Mouse (Mus musculus): Measurements from ENCODE around the gene Ccrl2. TPM values are rescaled to one million over a fixed set of nuclear protein-coding genes. Genes with fewer than 3 reads are reported as not detected.

Gene Ccrl2
- total RNA-seq (2014; rRNA removed) (0.19 and 0.77 TPM in 2 replicates), polyA plus RNA-seq (2015; fragmentation: Nextera tagmentation; extraction: Ambion mirVana) (0.99 and 1.3 TPM in 2 replicates)

DNA sequence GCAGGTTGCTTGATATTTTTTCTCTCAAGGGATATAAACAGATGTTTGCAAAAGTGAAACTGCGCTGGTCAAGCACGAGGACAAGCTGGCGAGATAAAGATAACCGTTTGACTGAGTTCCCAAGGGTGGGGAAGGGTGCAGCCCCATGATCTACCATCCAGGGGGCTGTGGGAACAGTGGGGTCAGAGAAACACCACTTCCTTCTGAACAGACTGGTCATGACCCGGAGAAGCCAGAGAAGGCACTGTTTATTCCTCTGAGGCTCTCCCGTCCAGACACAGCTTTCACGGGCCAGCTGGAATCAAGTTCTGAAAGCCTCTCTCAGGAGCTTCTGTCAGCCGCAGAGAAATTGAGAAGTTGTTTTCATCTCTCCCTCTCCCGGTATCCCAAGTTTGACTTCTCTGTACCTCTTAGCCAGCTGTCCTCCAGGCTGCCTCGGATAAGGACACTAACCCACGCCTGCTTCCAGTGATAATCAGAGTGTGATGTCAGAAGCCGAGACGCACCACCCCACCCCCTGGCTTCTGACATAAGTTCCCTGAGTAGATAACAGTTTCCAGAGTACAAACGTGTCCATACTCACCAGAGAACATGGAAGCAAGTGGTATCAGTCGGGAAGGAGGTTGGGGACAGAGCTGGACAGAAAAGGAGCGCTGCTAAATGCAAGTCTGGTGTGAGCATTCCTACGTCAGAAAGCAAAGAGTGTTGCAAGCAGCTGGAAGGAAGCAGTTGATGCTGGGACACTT is at the start of gene Ccrl2:
TSS of gene Ccrl2 (minus strand) at position 722 of the 746 bp plus-strand sequence.
- Histone ChIP-seq H3K27ac (ENCODE audit: low read depth, low read length) (no peak within 1 kb of the TSS), H3K4me3 (ENCODE audit: low read depth, low read length) (0 out of 2 replicates have a peak within 1 kb of the TSS, but pooled peaks have one; percentile 9), H3K9me3 (ENCODE audit: low read length) (no peaks in the 10 kb centered on the region), H3K4me2 (ENCODE audit: low read depth) (peak within 1 kb of the TSS; percentile 24), H3K36me3 (ENCODE audit: insufficient read depth) (no peaks in the 10 kb centered on the region), H3K9ac (no peak within 1 kb of the TSS), H3K4me1 (ENCODE audit: insufficient read depth) (no peaks in the 10 kb centered on the region), H3K27me3 (ENCODE audit: insufficient read depth, low read length) (no peaks in the 10 kb centered on the region)
- WGBS, result 60% methylated on average over 17 of the region's 17 CpGs
- no peak for TF ChIP-seq CTCF (IDR thresholded peaks at IDR 0.05; ENCODE audit: low read depth)
- ATAC-seq (no peak), DNase-seq (no peak)

- H3K27ac ChIP-seq (ENCODE audit: low read depth, low read length), result no peak overlapping the region
- DNase-seq (no peak), ATAC-seq (no peak)
- H3K9ac ChIP-seq, result no peak overlapping the region
- H3K36me3 ChIP-seq (ENCODE audit: insufficient read depth), result no peaks in the 10 kb centered on the region
- no peak overlapping the region for H3K4me3 ChIP-seq (ENCODE audit: low read depth, low read length)
- WGBS, result 88% methylated on average over 5 of the region's 5 CpGs
- no peak overlapping the region for H3K4me2 ChIP-seq (ENCODE audit: low read depth)
- no peak for TF ChIP-seq CTCF (IDR thresholded peaks at IDR 0.05; ENCODE audit: low read depth)
- no peaks in the 10 kb centered on the region for H3K9me3 ChIP-seq (ENCODE audit: low read length)
- no peaks in the 10 kb centered on the region for H3K27me3 ChIP-seq (ENCODE audit: insufficient read depth, low read length)
- no peaks in the 10 kb centered on the region for H3K4me1 ChIP-seq (ENCODE audit: insufficient read depth)
Observed at GRCm38 (mm10) chr9:111103893-111104292, 46.6 kb upstream of the Ccrl2 start.

GRCm38 (mm10) chr9:111103293-111103692 is 46.0 kb upstream of the Ccrl2 start:
- H3K4me2 ChIP-seq (ENCODE audit: low read depth), result no peak overlapping the region
- no peak overlapping the region for H3K9ac ChIP-seq
- no peak overlapping the region for H3K4me3 ChIP-seq (ENCODE audit: low read depth, low read length)
- no peak overlapping the region for H3K27ac ChIP-seq (ENCODE audit: low read depth, low read length)
- H3K36me3 ChIP-seq (ENCODE audit: insufficient read depth), result no peaks in the 10 kb centered on the region
- H3K27me3 ChIP-seq (ENCODE audit: insufficient read depth, low read length), result no peaks in the 10 kb centered on the region
- no peaks in the 10 kb centered on the region for H3K9me3 ChIP-seq (ENCODE audit: low read length)
- ATAC-seq (no peak), DNase-seq (no peak)
- WGBS, result 88% methylated on average over 5 of the region's 5 CpGs
- H3K4me1 ChIP-seq (ENCODE audit: insufficient read depth), result no peaks in the 10 kb centered on the region
- no peak for TF ChIP-seq CTCF (IDR thresholded peaks at IDR 0.05; ENCODE audit: low read depth)

- ATAC-seq, result no peak
- no peaks in the 10 kb centered on the region for H3K27me3 ChIP-seq (ENCODE audit: insufficient read depth, low read length)
- no peaks in the 10 kb centered on the region for H3K36me3 ChIP-seq (ENCODE audit: insufficient read depth)
- no peak overlapping the region for H3K27ac ChIP-seq (ENCODE audit: low read depth, low read length)
- no peaks in the 10 kb centered on the region for H3K9me3 ChIP-seq (ENCODE audit: low read length)
- WGBS, result 85% methylated on average over 3 of the region's 3 CpGs
- no peak overlapping the region for H3K4me2 ChIP-seq (ENCODE audit: low read depth)
- no peaks in the 10 kb centered on the region for H3K4me1 ChIP-seq (ENCODE audit: insufficient read depth)
- no peak overlapping the region for H3K9ac ChIP-seq
- no peak for TF ChIP-seq CTCF (IDR thresholded peaks at IDR 0.05; ENCODE audit: low read depth)
- DNase-seq, result no peak
- no peak overlapping the region for H3K4me3 ChIP-seq (ENCODE audit: low read depth, low read length)
Observed at GRCm38 (mm10) chr9:111100406-111100805, 43.1 kb upstream of the Ccrl2 start.

GRCm38 (mm10) chr9:111097543-111097942 is 40.2 kb upstream of the Ccrl2 start:
- Histone ChIP-seq H3K4me2 (ENCODE audit: low read depth) (no peak overlapping the region), H3K27me3 (ENCODE audit: insufficient read depth, low read length) (no peaks in the 10 kb centered on the region), H3K27ac (ENCODE audit: low read depth, low read length) (no peak overlapping the region), H3K4me1 (ENCODE audit: insufficient read depth) (no peaks in the 10 kb centered on the region), H3K9me3 (ENCODE audit: low read length) (no peaks in the 10 kb centered on the region), H3K36me3 (ENCODE audit: insufficient read depth) (no peaks in the 10 kb centered on the region), H3K4me3 (ENCODE audit: low read depth, low read length) (no peak overlapping the region), H3K9ac (no peak overlapping the region)
- no peak for ATAC-seq
- WGBS, result 63% methylated on average over 6 of the region's 6 CpGs
- no peak for DNase-seq
- no peak for TF ChIP-seq CTCF (IDR thresholded peaks at IDR 0.05; ENCODE audit: low read depth)

- no peak for DNase-seq
- Histone ChIP-seq H3K4me2 (ENCODE audit: low read depth) (no peak overlapping the region), H3K4me3 (ENCODE audit: low read depth, low read length) (no peak overlapping the region), H3K4me1 (ENCODE audit: insufficient read depth) (no peaks in the 10 kb centered on the region), H3K9me3 (ENCODE audit: low read length) (no peaks in the 10 kb centered on the region), H3K9ac (no peak overlapping the region), H3K27ac (ENCODE audit: low read depth, low read length) (no peak overlapping the region), H3K27me3 (ENCODE audit: insufficient read depth, low read length) (no peaks in the 10 kb centered on the region), H3K36me3 (ENCODE audit: insufficient read depth) (no peaks in the 10 kb centered on the region)
- no peak for ATAC-seq
- no peak for TF ChIP-seq CTCF (IDR thresholded peaks at IDR 0.05; ENCODE audit: low read depth)
- WGBS, result 87% methylated on average over 16 of the region's 16 CpGs
Observed at GRCm38 (mm10) chr9:111096419-111097326, 39.4 kb upstream of the Ccrl2 start.

DNA sequence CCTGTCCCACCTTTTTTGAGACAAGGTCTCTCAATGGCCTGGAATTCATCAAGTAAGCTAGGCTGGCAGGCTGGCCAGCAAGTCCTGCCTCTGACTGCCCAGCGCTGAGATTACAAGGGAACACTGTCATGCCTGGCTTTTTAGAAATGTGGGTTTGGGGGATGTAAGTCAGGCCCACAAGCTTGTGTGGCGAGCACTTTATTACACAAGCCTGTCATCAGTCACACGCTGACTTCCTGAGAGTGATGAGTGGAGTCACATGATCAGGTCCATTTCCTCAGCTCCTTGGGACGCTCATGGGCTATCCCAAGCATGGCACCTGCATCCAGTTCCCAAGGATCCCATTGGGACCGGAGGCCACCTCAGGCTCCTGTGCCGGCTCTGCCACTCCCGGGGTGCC is 38.4 kb upstream of the Ccrl2 start:
- H3K4me3 ChIP-seq (ENCODE audit: low read depth, low read length), result no peak overlapping the region
- H3K27me3 ChIP-seq (ENCODE audit: insufficient read depth, low read length), result no peaks in the 10 kb centered on the region
- DNase-seq (no peak), ATAC-seq (no peak)
- no peak overlapping the region for H3K4me2 ChIP-seq (ENCODE audit: low read depth)
- TF ChIP-seq CTCF (IDR thresholded peaks at IDR 0.05; ENCODE audit: low read depth), result no peak
- no peak overlapping the region for H3K9ac ChIP-seq
- H3K36me3 ChIP-seq (ENCODE audit: insufficient read depth), result no peaks in the 10 kb centered on the region
- H3K4me1 ChIP-seq (ENCODE audit: insufficient read depth), result no peaks in the 10 kb centered on the region
- 88% methylated on average over 7 of the region's 7 CpGs for WGBS
- H3K27ac ChIP-seq (ENCODE audit: low read depth, low read length), result no peak overlapping the region
- no peaks in the 10 kb centered on the region for H3K9me3 ChIP-seq (ENCODE audit: low read length)
